Mouse (Mus musculus) adrenal gland, adult 2 months (tissue): ENCODE results near the gene Ear14. TPM values are rescaled to one million over a fixed set of nuclear protein-coding genes. Genes with fewer than 3 reads are reported as not detected.
A peak's percentile ranks its signal among the peaks of the same experiment; 100 is the strongest.
"Not testable (repeated sequence)": the region's sequence is repeated elsewhere in the genome, so short reads cannot be mapped to it uniquely, and the experiment has no call there.

Experiments
- DNase-seq: peaks from one replicate; pipeline ENCODE4 v3.0.0; 2021
- long read RNA-seq: library from polyadenylated mRNA; stranded (forward); transcript quantifications from one replicate; pipeline ENCODE4 v2.0.0, GENCODE M21; 2021
- polyA plus RNA-seq: library from polyadenylated mRNA; depleted of rRNA; stranded (reverse); fragments of >200 nt; gene quantifications from 2 replicates; pipeline ENCODE4 v1.2.3, GENCODE M21; 2012; rRNA removed
- total RNA-seq, 2 experiments: library from RNA; stranded (reverse); gene quantifications; 2 replicates each; pipeline ENCODE4 v1.2.3; 2021

Gene Ear14
- total RNA-seq = not detected
- not detected in 2 replicates for polyA plus RNA-seq
- long read RNA-seq = 0 reads

DNA sequence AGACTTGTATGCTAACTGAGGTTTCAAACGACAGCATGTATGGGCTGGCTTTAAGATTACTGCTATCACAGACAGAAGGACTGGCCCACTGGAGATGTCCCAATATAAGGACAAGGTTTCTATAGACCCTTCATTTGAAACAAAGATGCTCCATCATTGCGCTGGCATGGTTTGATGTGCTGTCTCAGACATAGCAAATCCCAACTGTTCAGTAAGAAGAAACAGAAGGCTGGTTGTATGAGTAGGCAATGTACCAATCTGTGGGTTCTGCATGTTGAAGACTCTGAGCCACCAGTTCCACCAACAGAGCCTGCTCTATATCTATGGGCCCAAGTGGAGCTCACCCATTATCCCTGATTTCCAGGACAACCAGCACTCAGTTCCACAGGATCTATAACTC lies at the start of gene Ear14:
Gene Ear14, plus strand, starts transcription at position 277 of the 400 bp plus-strand sequence.
- DNase-seq = no peak

DNA sequence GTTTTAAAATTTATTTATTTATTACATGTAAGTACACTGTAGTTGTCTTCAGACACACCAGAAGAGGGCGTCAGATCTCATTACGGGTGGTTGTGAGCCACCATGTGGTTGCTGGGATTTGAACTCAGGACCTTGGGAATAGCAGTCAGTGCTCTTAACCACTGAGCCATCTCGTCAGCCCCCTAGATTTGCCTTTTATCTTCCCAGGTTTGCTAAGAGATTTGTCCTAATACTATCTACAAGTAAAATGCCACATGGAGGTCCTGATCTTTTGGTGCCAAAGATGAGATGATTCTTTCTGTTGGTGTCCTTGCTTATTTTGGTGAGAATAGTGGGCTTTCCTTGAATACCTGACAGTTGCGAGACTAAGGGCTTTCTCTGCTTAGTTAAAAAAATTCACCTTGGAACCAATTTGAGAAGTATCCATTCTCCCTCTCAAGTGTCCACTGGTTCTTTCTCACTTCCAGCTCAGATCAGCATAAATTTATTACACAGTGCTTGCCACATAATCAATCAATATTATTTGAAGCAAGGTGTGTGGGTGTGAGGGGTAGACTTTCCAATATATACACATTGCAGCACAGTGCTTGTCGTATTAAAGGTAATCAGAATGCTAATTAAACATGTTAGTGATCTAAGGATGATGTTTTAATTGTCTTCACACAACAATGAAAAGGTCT lies 47.0 kb upstream of the Ear14 start:
- DNase-seq = no peak

DNA sequence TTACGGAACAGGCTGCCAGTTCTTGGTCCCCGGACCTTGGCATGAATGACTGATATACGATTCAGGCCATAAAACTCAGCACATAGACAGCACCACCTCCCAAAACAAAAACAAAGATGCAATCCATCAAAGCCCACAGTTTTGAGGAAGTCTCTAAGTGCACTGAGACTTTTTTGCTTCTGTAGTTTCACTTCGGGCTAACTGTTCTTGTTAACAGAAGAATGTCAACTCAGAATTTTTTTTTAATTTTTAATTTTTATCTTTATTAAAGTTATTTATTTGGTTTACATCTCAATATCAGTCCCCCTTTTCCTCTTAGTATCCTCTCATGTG lies 46.5 kb upstream of the Ear14 start:
- no peak for DNase-seq

DNA sequence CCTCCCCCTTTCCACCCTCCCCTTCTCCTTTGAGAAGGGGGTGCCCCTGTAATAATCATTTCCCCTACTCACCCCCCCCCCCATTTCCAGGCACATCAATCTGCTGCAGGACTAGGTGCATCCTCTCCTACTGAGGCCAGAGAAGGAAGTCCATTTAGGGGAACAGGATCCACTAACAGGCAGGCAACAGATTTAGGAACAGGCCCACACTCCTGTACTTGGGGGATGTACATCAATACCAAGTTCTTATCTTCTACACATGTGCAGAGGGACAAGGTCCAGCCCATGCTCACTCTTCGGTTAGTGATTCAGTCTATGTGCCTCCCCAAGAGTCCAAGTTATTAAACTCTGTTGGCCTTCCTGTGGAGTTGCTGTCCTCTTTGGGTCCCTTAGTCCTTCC lies 46.1 kb upstream of the Ear14 start:
- no peak for DNase-seq

DNA sequence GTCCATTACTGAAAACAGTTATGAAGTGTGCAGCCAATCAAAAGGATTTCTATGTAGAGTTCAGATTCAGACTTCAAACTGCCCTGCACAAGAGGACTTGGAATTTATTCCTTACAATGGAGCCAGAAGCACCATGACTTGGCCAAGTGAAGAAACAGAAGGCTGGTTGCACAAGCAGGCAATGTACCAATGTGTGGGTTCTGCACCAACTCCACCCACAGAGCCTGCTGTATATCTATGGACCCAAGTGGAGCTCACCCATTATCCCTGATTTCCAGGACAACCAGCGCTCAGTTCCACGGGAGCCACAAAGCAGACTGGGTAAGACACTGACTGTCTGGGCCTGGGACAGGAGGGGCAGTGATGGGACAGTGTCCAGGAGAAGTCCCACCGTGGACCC lies 41.2 kb upstream of the Ear14 start, which contains the start of gene Rnase2b:
Gene Rnase2b, plus strand, starts transcription at position 285 of the 400 bp plus-strand sequence.
- DNase-seq = not testable (repeated sequence)

DNA sequence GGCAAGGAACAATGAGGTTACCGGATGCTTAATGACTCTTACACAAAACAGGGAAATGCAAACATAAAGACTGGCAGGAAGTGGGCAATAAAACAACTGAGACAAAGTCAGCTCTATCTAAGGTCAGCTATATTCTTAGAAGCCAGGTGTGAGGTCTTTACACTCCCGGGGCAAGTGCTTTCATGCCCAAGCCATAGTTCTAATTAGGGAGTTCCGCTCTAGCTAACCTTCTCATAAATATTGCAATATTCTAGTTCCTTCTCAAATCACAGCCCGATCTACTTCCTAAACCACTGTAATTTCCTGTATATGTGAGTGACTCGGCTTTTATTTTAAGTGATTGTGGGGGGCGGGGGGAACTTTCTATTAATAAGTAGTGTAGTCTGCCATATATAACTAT lies 39.9 kb upstream of the Ear14 start:
- not testable (repeated sequence) for DNase-seq

DNA sequence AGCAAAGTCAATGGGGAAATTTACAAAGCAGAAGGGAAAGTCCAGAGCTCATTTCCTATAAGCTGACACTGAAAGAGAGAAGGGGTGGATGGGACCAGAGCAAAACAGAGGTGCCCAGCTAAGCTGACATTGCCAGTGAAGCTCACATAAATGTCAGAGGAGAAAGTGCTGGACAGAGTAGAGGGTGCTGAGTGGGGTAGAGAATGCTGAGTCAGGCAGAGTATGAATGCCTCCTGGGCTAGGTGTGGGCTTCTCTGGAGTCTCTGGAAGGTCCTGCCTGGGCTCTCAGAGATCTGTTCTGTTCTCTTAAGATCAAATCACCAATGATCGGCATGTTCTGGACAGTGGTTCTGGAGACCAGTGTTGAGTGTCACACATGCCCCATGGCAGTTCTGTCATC lies 37.8 kb upstream of the Ear14 start:
- DNase-seq = no peak

DNA sequence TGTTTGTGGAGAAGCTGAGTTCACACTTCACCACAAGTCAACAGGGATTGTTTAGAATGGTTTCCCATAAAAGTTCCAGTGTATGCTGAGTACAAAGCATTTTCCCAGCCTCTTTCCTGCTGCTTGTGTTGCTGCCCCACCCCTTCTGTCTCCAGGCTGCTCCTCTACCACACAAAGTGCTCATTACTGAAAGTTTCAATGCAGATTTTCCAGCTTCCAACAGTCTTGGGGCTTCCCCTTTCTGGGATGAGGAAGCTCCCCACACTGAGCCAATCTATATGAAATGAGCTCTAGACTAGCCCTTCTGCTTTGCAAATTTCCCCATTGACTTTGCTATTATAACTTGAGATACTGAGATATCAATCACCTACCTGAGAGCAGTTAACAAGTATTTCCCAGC lies 37.1 kb upstream of the Ear14 start:
- DNase-seq = no peak

DNA sequence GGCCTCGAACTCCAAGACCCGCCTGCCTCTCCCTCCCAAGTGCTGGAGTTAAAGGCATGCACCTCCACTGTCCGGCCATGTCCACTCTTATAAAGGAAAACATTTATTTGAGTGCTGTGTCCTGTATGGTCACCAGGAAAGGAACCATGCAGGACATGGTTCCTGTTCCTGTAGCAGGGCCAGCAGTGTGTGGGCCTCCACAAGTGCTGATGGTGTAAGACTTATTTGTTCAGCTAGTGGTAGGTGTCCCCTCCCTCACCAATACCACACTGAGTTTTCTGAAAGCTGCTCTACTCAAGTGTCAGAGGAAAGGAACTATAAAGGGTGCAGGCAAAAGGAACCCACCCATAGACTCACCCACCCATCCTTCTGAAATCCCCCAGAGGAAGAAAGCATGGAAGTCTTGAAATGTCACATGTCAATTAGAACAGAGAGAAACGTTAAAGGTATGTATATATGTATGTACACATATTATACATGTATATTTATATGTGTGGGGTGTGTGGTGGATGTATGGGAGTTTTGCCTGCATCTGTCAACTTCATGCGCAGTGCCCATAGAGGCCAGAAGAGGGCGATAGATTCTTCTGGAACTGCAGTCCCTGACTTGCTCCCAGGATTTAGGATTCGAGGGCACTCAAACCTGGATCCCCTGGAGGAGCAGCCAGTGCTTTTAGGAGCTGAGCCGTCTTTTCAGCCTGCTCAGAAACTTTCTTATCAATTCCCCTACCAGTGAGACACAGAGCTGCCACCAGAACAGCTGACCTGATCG lies 30.9 kb upstream of the Ear14 start:
- DNase-seq = peak; percentile 18

DNA sequence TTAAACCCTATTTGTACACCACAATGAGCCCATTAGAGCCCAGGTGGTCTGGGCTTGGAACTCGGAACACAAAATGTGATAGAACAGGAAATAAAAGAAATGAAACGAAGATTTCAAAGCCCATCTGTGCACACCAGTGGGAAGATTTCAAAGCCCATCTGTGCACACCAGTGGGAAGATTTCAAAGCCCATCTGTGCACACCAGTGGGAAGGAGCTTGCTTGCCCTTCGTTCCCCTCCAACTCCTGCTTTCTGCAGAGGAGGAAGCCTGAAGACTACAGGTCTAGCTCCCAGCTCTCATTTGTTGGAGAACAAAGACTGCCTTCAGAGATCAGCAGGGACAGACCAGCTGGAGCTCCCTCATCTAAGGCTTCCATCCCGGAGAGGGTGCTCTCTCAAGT lies 30.2 kb upstream of the Ear14 start:
- DNase-seq = not testable (repeated sequence)

DNA sequence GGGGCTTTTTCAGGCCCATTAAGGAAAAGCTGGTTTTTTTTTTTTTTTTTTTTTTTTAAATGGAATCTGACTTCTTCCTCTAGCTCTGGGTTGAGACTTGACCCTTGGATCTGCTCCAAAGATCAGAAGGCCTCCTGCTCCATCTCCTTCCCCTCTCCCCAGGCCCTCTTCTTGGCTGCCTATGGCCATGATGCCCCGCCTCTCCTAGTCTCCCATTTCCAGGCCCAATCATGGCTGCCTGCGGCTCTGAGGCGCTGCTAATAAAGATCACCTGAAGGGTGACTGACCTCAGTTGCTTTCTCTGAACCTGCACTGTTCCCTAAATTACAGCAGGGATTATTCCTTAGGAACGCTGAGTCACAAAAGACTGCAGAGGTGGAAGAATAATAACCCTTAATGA lies 29.3 kb upstream of the Ear14 start:
- DNase-seq = no peak

DNA sequence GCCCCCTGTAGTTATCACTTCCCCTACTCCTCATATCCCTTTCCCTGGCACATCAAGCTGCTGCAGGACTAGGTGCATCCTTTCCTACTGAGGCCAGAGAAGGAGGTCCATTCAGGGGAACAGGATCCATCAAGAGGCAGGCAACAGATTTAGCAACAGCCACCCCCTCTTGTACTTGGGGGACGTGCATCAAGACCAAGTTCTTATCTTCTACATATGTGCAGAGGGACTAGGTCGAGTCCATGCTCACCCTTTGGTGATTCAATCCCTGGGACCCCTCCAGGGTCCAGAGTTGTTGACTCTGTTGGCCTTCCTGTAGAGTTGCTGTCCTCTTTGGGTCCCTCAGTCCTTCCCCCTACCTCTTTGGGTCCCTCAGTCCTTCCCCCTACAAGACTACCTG lies 22.1 kb upstream of the Ear14 start:
- DNase-seq = not testable (repeated sequence)

DNA sequence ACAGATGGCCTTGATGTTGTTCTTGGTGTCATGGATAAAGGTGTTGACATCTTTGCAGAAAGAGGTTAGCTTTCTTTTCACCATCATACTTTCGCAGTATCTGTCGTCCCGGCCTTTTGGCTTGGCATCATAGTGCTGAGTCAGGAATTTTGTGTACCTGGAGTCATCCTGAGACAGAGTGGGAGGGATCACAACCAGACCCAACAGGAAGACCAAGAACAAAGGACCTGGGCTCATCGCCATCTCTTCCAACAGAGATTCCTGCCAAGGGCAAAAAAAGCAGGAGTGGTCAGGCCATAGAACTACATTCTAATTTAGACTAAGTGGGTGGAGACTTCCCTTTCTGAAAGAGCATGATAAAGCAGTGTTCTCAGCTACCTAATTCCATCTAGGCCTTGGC lies 7.5 kb upstream of the Ear14 start:
- DNase-seq = peak; percentile 13

DNA sequence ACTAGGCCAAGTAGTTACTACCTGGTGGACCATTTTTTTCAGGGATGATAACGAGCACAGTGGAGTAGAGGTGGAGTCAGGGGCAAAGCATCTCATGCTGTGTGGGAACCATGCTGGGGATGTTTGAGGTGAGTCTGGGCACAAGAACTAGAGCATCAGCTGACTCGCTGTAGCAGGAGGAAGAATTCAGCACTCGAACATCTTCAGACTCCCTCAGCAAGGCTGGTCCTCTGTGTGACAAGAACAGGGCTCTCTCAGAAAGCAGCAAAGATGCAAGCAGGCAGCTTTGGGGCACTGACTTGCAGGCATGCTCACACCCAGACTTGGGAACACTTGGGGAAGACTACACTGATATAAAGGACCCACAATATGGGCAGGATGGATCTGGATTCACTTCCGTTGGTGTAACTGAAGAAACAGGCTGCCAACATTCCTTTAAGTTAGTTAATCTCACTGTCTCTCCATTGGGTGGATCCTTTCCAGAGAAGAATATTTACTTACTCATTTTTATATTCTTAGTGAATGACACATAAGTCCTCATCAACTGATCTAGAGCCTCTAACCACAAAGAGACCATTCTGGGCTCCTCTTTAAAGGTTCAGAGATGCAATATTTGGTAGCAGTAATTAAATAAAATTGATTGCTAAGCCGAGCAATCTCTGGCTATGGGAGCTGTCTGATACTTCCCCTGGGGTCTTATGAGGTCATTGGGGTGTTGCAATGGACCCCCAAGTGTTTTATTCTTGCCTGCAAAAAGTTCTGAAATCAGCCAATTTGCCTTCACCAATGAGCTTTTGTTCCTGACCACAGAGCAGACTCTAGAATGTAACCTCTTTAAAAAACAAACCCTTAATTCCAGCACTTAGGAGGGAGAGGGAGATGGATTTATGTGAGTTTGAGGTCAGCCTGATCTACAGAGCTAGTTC lies 3.8 kb upstream of the Ear14 start, which contains the start of gene Ang2:
Gene Ang2, minus strand, starts transcription at position 51 of the 926 bp plus-strand sequence.
- no peak for DNase-seq

DNA sequence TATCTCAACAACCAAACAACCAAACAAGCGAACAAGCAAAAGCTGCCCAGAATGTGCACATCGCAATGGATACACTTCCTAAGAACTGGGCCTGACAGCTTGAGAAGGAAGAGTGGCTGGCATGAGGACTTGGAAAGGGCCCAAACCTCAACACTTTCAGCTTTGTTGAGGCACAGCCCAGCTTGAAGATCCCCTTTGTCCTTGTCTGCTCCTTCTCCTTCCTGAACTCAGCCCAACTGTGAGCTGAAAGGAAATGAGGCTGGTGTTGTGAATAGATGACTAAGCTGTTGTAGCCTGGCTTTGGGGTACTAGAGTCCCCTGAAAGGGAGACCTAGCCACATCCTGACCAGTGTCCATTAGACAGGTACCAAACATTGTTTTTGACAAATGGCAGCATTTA lies 3.1 kb upstream of the Ear14 start:
- no peak for DNase-seq

DNA sequence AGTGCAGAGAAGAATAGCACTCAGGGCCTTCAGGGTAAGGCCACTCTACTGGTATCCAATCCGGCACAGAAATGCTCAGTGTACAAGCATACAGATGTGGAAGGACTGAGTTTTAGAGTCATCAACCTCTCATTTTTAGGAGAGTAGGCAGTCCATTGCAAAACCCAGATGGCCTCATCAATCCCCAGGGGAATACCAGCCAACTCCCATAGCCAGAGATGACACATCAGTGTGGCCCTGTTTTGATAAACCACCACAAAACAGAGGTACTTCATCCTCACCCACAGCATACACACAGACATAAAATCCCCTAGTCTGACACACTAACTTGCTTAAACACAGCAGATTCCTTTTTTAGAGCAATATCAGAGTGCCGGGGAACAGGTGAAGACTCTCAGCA lies 2.7 kb upstream of the Ear14 start:
- peak; percentile 10 for DNase-seq

DNA sequence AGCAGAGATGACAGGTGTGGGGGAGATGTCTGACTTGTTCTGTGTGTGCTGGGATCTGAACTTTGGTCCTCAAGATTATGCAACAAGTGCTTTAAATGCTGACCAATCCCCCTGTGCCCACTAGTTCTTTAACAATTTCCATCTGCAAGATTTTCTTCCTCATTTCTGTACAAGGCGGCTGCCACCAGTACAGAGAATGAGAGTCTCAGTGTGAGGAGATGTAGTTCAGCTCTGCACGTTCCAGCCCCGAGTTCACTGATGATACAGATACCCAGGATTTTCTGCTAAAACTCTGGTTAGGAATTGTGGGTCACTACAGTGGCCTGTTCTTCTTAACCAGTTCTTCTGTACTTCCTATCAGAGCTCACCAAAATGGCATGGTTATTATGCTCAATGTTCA lies 16.9 kb downstream of the Ear14 start:
- not testable (repeated sequence) for DNase-seq

DNA sequence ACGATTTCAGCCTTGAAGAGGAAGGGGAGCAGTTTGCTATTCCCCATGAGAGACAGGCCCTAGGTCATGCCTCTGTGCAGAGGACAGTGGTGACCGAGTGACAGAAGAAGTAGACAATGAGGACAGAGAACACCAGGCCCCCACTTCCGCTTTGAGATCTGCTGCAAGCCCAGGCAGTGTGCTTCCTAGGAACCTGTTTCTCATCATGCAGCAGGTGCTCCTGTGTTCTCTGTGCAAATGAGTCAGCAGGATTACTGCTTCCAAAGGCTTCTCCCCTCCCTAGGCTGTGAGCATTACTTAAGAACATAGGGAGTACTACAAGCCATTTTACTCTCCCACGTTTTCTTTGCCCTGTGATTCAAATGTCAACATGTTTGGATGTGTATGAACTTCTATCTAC lies 26.5 kb downstream of the Ear14 start:
- DNase-seq = not testable (repeated sequence)

DNA sequence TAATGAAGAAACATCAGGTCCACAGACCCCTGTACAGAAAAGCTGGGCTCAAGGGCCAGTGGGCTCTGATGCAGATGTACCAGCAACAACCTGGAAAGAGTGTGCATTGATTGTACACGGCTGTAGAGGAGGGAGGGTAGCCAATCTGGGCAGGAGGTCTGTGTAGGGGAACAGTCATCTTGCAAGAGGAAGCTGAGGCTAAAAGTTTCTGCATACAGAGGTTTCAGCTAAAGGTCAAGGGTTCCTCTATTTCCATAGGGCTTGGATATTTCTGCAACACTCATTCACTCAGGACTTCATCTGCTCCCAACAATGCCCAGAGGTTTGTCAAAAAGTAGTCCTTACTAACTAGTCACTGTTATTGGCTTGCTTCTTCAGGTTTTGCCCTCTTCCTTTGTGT lies 34.3 kb downstream of the Ear14 start:
- not testable (repeated sequence) for DNase-seq

DNA sequence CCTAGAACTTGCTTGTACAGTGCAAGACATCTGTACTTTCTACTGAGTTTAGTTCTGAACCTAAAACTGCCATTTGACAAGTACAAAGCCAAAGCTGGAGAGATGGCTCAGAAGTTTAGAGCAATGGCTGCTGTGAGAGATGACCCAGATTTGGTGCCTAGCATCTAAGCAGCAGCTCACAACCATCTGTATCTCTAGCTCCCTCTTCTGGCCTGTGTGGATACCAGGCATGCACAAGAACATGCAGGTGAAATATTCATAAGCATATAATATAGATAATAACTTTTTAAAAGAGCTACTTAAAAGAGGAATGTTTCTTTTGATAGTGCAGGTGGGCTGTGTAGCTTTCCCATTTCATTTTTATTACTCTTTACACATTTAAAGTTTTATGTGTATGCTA lies 37.7 kb downstream of the Ear14 start:
- DNase-seq = peak; percentile 48

DNA sequence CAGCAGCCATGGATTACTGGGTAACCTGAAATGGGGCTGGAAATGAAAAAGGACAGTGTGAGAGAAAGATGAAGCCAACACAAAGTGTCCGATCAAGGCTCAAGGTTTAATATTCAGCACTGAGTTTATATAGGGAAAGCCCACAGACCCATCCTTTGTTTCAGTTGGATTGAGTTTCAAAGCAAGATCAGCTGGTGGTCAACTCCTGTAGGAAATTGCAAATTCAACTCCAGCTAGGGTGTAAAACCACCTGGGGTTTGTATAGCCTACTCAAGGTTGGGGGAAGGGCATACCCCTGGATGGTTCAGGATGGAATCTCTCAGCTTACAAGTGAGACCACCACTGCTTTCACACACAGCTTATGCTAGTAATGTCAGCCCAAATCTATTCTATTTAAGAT lies 44.5 kb downstream of the Ear14 start:
- no peak for DNase-seq

DNA sequence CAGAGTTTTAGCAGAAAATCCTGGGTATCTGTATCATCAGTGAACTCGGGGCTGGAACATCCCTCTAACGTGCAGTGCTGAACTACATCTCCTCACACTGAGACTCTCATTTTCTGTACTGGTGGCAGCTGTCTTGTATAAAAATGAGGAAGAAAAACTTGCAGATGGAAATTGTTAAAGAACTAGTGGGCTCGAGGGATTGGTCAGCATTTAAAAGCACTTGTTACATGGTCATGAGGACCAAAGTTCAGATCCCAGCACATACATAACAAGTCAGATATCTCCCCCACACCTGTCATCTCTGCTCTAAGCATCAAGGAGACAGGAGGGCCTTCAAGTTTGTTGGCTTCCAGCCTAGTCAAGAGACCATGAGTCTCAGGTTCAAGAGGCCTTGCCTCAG lies 47.2 kb downstream of the Ear14 start:
- DNase-seq = no peak

DNA sequence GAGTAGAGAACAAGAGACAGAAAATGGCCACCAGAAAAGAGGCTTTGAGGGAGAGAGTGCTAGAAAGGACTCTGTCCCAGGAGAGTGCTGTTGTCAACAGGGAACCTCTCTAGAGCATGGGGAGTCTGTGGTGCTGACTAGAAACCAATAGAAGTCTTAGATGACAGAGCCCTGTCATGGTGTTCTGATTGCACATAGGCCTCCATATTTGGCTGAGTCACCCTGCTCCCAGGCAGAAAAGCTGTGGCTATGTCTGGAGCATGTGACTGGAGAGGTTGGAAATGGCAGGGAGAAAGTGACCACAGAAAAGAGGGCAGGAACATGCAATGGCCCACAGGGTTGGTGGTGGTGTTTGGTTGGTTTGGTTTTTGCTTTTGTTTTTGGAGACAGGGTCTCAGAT lies 49.0 kb downstream of the Ear14 start:
- DNase-seq = not testable (repeated sequence)
